Mouse (Mus musculus) kidney, adult 2 months (tissue): ENCODE results near the gene Cant1. TPM values are rescaled to one million over a fixed set of nuclear protein-coding genes. Genes with fewer than 3 reads are reported as not detected.
A peak's percentile ranks its signal among the peaks of the same experiment; 100 is the strongest.

Source experiments
- DNase-seq: peaks from one replicate; pipeline ENCODE4 v3.0.0; 2021
- H3K27ac ChIP-seq: fragments of 200-500 bp; 2 replicates; pipeline ENCODE4 v1.5.1; 2012; ENCODE audit warnings: low read depth, low read length, control low read depth, inconsistent platforms; ENCODE audit not compliant: insufficient read depth
- H3K27me3 ChIP-seq: fragments of 200-500 bp; replicated peaks from 2 replicates; pipeline ENCODE4 v1.6.1; 2012; ENCODE audit warnings: mild to moderate bottlenecking, moderate library complexity, low read length, inconsistent platforms; ENCODE audit not compliant: control insufficient read depth, insufficient read depth
- H3K36me3 ChIP-seq: fragments of 200-500 bp; 2 replicates; pipeline ENCODE4 v1.6.1; 2012; ENCODE audit warnings: mild to moderate bottlenecking, moderate library complexity, low read length, inconsistent platforms; ENCODE audit not compliant: control insufficient read depth, insufficient read depth
- H3K4me1 ChIP-seq: fragments of 200-500 bp; 2 replicates; pipeline ENCODE4 v1.6.1; 2011; ENCODE audit warnings: low read length; ENCODE audit not compliant: control insufficient read depth, insufficient read depth
- H3K4me3 ChIP-seq: fragments of 200-500 bp; 2 replicates; pipeline ENCODE4 v1.5.1; 2011; ENCODE audit warnings: mild to moderate bottlenecking, low read depth, low read length, control low read depth; ENCODE audit not compliant: insufficient read depth
- CTCF ChIP-seq: fragments of 200-500 bp; conservative IDR thresholded peaks from 2 replicates; pipeline ENCODE4 v1.5.1; 2011; ENCODE audit warnings: low read depth, mild to moderate bottlenecking, control low read depth, low read length, moderate library complexity, mixed read lengths; ENCODE audit not compliant: insufficient read depth, insufficient read length
- POLR2A ChIP-seq: fragments of 200-500 bp; IDR thresholded peaks from one replicate; pipeline ENCODE4 v1.6.1; 2011; ENCODE audit warnings: low read depth, low read length, control low read depth
- WGBS: fragments of 180-500 bp; shearing (Covaris S2); methylation state at CpG from one replicate; pipeline ENCODE4 v1.1.7; 2018; 5-methylcytosine and 5-hydroxymethylcytosine counted together
- polyA plus RNA-seq: library from polyadenylated mRNA; depleted of rRNA; stranded (reverse); fragments of >200 nt; gene quantifications from 2 replicates; pipeline ENCODE4 v1.2.3, GENCODE M21; 2012

The Cant1 gene
- polyA plus RNA-seq, 1 experiment: 42.6 TPM

- peaks cover 21% of the 10 kb centered on the region for H3K4me1 ChIP-seq
- DNase-seq: no peak
- 15% methylated on average over 4 of the region's 4 CpGs for WGBS
- no peak overlapping the region for H3K4me3 ChIP-seq
- H3K36me3 ChIP-seq: no peaks in the 10 kb centered on the region
- H3K27me3 ChIP-seq: no peaks in the 10 kb centered on the region
- peak overlapping the region; percentile 39; the same call in 1 of the 2 replicates for H3K27ac ChIP-seq
- TF ChIP-seq CTCF: no peak
- TF ChIP-seq POLR2A: no peak
These were observed 11.5 kb upstream of the Cant1 start for GRCm38 (mm10) chr11:118430291-118430885.

GRCm38 (mm10) chr11:118428944-118429709 lies 10.2 kb upstream of the Cant1 start:
- TF ChIP-seq CTCF: no peak
- no peak for TF ChIP-seq POLR2A
- WGBS: 37% methylated on average over 8 of the region's 8 CpGs
- no peaks in the 10 kb centered on the region for H3K27me3 ChIP-seq
- H3K27ac ChIP-seq: peak overlapping the region; percentile 69
- DNase-seq: peak; percentile 72
- H3K4me1 ChIP-seq: peaks cover 24% of the 10 kb centered on the region
- peak overlapping the region; percentile 36 for H3K4me3 ChIP-seq
- H3K36me3 ChIP-seq: no peaks in the 10 kb centered on the region

- Histone ChIP-seq H3K4me1 (peaks cover 30% of the 10 kb centered on the region), H3K36me3 (no peaks in the 10 kb centered on the region), H3K27me3 (no peaks in the 10 kb centered on the region), H3K4me3 (peak overlapping the region; percentile 36), H3K27ac (peak overlapping the region; percentile 69)
- TF ChIP-seq POLR2A (no peak), CTCF (no peak)
- DNase-seq: no peak
- 4% methylated on average over 11 of the region's 11 CpGs for WGBS
These were observed 9.6 kb upstream of the Cant1 start for GRCm38 (mm10) chr11:118428460-118428868.

- TF ChIP-seq POLR2A (no peak), CTCF (no peak)
- DNase-seq: no peak
- H3K27ac ChIP-seq: peak within 1 kb of the TSS; percentile 69
- peaks cover 34% of the 10 kb centered on the region for H3K4me1 ChIP-seq
- peak within 1 kb of the TSS; percentile 36 for H3K4me3 ChIP-seq
- no peaks in the 10 kb centered on the region for H3K27me3 ChIP-seq
- H3K36me3 ChIP-seq: no peaks in the 10 kb centered on the region
- 7% methylated on average over 8 of the region's 8 CpGs for WGBS
These were observed 9.1 kb upstream of the Cant1 start, which contains the start of gene C1qtnf1 for GRCm38 (mm10) chr11:118427986-118428385. Gene C1qtnf1 (plus strand): TSS chr11:118428203.

- H3K27ac ChIP-seq: no peak overlapping the region
- peaks cover 35% of the 10 kb centered on the region for H3K4me1 ChIP-seq
- no peaks in the 10 kb centered on the region for H3K36me3 ChIP-seq
- no peak for DNase-seq
- 58% methylated on average over 3 of the region's 3 CpGs for WGBS
- no peak overlapping the region for H3K4me3 ChIP-seq
- TF ChIP-seq POLR2A (no peak), CTCF (no peak)
- no peaks in the 10 kb centered on the region for H3K27me3 ChIP-seq
These were observed 8.4 kb upstream of the Cant1 start for GRCm38 (mm10) chr11:118427266-118427779.

- Histone ChIP-seq H3K4me1 (peaks cover 35% of the 10 kb centered on the region), H3K4me3 (no peak overlapping the region), H3K27ac (no peak overlapping the region), H3K36me3 (no peaks in the 10 kb centered on the region), H3K27me3 (no peaks in the 10 kb centered on the region)
- TF ChIP-seq POLR2A (no peak), CTCF (no peak)
- WGBS: 82% methylated on average over 5 of the region's 5 CpGs
- no peak for DNase-seq
These were observed 7.9 kb upstream of the Cant1 start for GRCm38 (mm10) chr11:118426765-118427164.
